Mouse (Mus musculus) lung, postnatal 36 days (tissue): Measurements from ENCODE around the gene Matn1.

Experiments used
- DNase-seq: peaks from one replicate; pipeline ENCODE4 v3.0.0; 2022; ENCODE audit warnings: mixed read lengths

Matn1 gene

DNA sequence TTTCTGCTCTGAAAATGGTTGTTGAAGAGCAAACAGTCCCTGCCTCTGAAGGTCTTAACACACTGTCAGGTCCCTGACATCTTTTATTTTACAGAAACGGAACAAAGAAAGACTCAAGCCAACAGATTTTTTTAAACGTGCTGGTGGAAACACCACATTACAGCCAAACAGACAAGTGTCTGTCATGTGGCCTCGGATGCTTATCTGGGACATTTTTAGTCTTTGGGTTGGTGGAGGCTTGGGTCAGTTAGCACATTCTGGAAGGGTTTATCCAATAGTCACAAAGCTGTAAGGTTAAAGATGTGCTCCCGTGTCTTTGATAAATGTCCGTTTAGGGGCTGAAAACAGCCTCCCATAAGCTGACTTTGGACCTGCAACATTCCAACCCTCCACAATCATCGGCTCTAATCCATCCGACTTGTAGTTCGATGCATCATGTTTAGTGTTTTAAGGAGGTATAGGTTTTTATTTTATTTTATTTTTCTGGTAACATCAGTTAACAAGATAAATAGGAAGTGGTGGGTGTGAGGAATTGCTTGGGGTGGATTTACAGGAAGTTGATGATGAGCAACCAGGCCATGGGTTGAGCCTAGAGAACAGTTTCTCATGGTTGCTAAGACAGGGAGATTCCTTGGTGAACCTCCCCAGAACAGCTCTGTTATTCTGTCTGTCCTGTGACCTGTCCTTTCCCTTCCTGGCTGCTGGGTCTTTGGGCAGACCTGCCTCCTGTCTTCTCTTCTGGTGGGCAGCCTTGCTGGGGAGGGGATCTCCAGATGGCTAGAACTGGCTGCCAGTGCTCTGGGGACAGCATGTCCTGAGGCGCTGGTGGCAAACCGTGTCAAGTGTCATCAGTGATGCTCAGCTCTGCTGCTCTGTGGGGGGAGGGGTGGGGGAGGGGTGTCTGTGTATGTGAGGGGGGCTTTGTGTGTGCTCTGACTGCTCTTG, 25.1 kb upstream of the Matn1 start:
- peak; percentile 51 for DNase-seq

- no peak for DNase-seq
Measured at GRCm38 (mm10) chr4:130919750-130920356, 24.3 kb upstream of the Matn1 start.

GRCm38 (mm10) chr4:130920951-130921693, 23.1 kb upstream of the Matn1 start:
- DNase-seq: peak; percentile 45

- peak; percentile 57 for DNase-seq
Measured at GRCm38 (mm10) chr4:130921986-130922385, 22.2 kb upstream of the Matn1 start.

GRCm38 (mm10) chr4:130926274-130926673, 17.9 kb upstream of the Matn1 start:
- no peak for DNase-seq

GRCm38 (mm10) chr4:130927821-130928220, 16.4 kb upstream of the Matn1 start:
- no peak for DNase-seq

- no peak for DNase-seq
Measured at GRCm38 (mm10) chr4:130942644-130943043, 1.5 kb upstream of the Matn1 start.

GRCm38 (mm10) chr4:130944779-130945178, 594 bp downstream of the Matn1 start:
- DNase-seq: no peak

DNA sequence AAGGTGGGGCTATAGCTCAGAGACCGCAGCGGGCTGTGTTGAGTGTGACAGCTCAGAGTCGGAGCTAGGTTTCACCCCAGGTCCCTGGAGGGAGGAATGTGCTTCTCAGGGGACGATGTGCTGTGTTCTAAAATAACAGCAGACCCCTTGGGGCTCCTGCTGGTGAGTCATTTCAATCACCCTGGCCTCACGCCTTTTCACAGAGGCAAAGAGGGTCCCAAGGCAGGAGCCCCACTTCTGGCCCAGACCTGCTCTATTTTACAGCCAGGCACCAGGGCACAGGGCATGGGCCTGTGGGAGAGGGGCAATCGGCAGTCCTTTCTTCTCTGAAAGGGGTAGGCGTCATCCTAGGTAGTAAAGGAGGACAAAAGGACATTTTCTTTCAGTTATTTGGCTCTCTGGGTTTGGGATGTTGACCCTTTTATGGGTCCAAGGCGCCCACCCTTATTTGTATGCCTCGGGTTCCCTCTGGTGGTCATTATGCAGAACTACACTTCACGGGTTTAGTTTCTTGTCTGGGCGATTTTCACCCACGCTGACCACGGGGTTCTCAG, 3.0 kb downstream of the Matn1 start:
- DNase-seq: peak; percentile 28

GRCm38 (mm10) chr4:130949821-130950384, 5.7 kb downstream of the Matn1 start:
- DNase-seq: no peak

DNA sequence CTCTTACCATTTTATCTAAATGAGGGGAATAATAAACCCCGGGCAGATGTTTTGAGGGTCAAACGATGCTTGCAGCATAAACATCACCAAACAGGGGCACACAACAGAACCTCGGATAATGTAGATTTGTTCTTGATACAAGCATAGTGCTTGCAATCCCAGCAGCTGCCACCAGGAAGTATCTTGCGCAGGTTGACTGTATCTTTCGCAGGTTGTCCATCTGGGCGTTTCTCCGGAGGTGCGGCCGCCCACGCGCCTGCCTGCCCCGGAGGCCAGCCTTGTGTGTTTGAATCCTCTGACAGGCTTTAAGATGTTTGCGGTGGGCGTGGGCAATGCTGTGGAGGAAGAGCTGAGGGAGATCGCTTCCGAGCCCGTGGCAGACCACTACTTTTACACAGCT, 8.3 kb downstream of the Matn1 start:
- peak; percentile 54 for DNase-seq

DNA sequence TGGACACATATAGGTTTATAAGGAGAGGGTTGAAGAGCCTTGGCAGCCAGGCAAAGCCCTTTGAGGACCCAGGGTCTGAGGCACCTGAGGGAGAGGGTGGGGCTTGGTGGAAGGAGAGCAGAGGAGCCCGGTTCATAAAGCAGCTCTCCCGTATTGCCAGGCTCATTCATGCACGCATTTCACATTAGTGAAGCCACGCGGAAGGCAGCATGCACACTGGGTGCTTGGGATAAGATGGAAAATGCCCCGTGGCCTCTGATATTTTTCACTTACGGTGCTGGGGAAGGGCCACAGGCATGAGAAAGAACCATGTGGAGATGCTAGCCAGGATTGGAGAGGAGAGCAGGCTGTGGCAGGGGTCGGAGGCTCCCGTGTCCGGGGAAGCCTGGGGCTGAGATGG, 13.0 kb downstream of the Matn1 start:
- DNase-seq: no peak

- DNase-seq: no peak
Measured at GRCm38 (mm10) chr4:130958812-130959211, 14.6 kb downstream of the Matn1 start.

- DNase-seq: no peak
Measured at GRCm38 (mm10) chr4:130959678-130960077, 15.5 kb downstream of the Matn1 start.

- DNase-seq: peak; percentile 82
Measured at GRCm38 (mm10) chr4:130960118-130960734, 16.0 kb downstream of the Matn1 start.

GRCm38 (mm10) chr4:130971278-130971677, 27.1 kb downstream of the Matn1 start:
- no peak for DNase-seq

- no peak for DNase-seq
Measured at GRCm38 (mm10) chr4:130972421-130972829, 28.2 kb downstream of the Matn1 start.

GRCm38 (mm10) chr4:130973332-130974263, 29.4 kb downstream of the Matn1 start:
- no peak for DNase-seq

GRCm38 (mm10) chr4:130978981-130979380, 34.8 kb downstream of the Matn1 start:
- peak; percentile 2 for DNase-seq

- no peak for DNase-seq
Measured at GRCm38 (mm10) chr4:130984416-130985182, 40.4 kb downstream of the Matn1 start.
